Mouse (Mus musculus) heart, adult 2 months (tissue): ENCODE data around the gene Rnf212b.

ENCODE experiments used
- CTCF ChIP-seq: fragments of 200-600 bp; IDR thresholded peaks from 2 replicates; pipeline ENCODE4 v1.8.1; 2022; ENCODE audit warnings: antibody characterized with exemption, mild to moderate bottlenecking, moderate library complexity
- EP300 ChIP-seq: fragments of 200-500 bp; IDR thresholded peaks from 2 replicates; pipeline ENCODE4 v1.6.1; 2011; ENCODE audit warnings: low read depth, low read length, control low read depth; ENCODE audit not compliant: insufficient read depth
- POLR2A ChIP-seq: fragments of 200-500 bp; IDR thresholded peaks from 2 replicates; pipeline ENCODE4 v1.6.1; 2011; ENCODE audit warnings: mild to moderate bottlenecking, low read depth, low read length, control low read depth; ENCODE audit not compliant: insufficient read depth

GRCm38 (mm10) chr14:54793894-54794830, 19.8 kb upstream of the Rnf212b start:
- TF ChIP-seq CTCF: no peak
- no peak for TF ChIP-seq POLR2A
- no peak for TF ChIP-seq EP300
